Mouse (Mus musculus) testis, adult 2 months (tissue): Measurements from ENCODE around the gene Lalba. TPM values are rescaled to one million over a fixed set of nuclear protein-coding genes. Genes with fewer than 3 reads are reported as not detected.
"Not testable (repeated sequence)": the region's sequence is repeated elsewhere in the genome, so short reads cannot be mapped to it uniquely, and the experiment has no call there.

Source experiments
- H3K27ac ChIP-seq: fragments of 200-500 bp; 2 replicates; pipeline ENCODE4 v1.5.1; 2012; ENCODE audit warnings: low read depth, low read length; ENCODE audit not compliant: control insufficient read depth, insufficient read depth
- H3K27me3 ChIP-seq: fragments of 200-500 bp; 2 replicates; pipeline ENCODE4 v1.6.1; 2012; ENCODE audit warnings: mild to moderate bottlenecking, low read length, moderate library complexity; ENCODE audit not compliant: control insufficient read depth, insufficient read depth
- H3K36me3 ChIP-seq: fragments of 200-500 bp; 2 replicates; pipeline ENCODE4 v1.6.1; 2012; ENCODE audit warnings: mild to moderate bottlenecking, low read length; ENCODE audit not compliant: control insufficient read depth, insufficient read depth
- H3K4me1 ChIP-seq: fragments of 200-500 bp; 2 replicates; pipeline ENCODE4 v1.6.1; 2012; ENCODE audit warnings: low read length; ENCODE audit not compliant: control insufficient read depth, insufficient read depth
- H3K4me3 ChIP-seq: fragments of 200-500 bp; 2 replicates; pipeline ENCODE4 v1.5.1; 2012; ENCODE audit warnings: low read depth, mild to moderate bottlenecking, low read length, moderate library complexity, mixed read lengths; ENCODE audit not compliant: control insufficient read depth
- CTCF ChIP-seq: fragments of 200-500 bp; IDR thresholded peaks from 2 replicates; pipeline ENCODE4 v1.5.1; 2012; ENCODE audit warnings: low read depth, mild to moderate bottlenecking, inconsistent platforms, low read length, moderate library complexity; ENCODE audit not compliant: control insufficient read depth, insufficient read depth, insufficient replicate concordance
- POLR2A ChIP-seq: fragments of 200-500 bp; IDR thresholded peaks from 2 replicates; pipeline ENCODE4 v1.6.1; 2012; ENCODE audit warnings: low read depth, mild to moderate bottlenecking, inconsistent platforms, low read length, moderate library complexity; ENCODE audit not compliant: control insufficient read depth
- polyA plus RNA-seq: library from polyadenylated mRNA; depleted of rRNA; stranded (reverse); fragments of >200 nt; gene quantifications from 2 replicates; pipeline ENCODE4 v1.2.3, GENCODE M21; 2012; rRNA removed

Lalba gene
- polyA plus RNA-seq, 1 experiment, result not detected

GRCm38 (mm10) chr15:98469596-98469995 lies 12.9 kb downstream of the Lalba start, which contains the start of gene OR5BS1P:
OR5BS1P (plus strand) TSS chr15:98469896.
- Histone ChIP-seq H3K4me3 (no peak within 1 kb of the TSS), H3K4me1 (no peaks in the 10 kb centered on the region), H3K36me3 (no peaks in the 10 kb centered on the region), H3K27me3 (no peaks in the 10 kb centered on the region), H3K27ac (no peak within 1 kb of the TSS)
- TF ChIP-seq CTCF (no peak), POLR2A (no peak)

GRCm38 (mm10) chr15:98452288-98452687 lies 30.2 kb downstream of the Lalba start, which contains the start of gene Olfr281:
Olfr281 (plus strand) TSS chr15:98452588.
- no peaks in the 10 kb centered on the region; the same call in 1 of the 2 replicates for H3K27me3 ChIP-seq
- H3K4me1 ChIP-seq, result peaks cover 6% of the 10 kb centered on the region
- no peaks in the 10 kb centered on the region for H3K36me3 ChIP-seq
- no peak within 1 kb of the TSS for H3K27ac ChIP-seq
- H3K4me3 ChIP-seq, result no peak within 1 kb of the TSS
- no peak for TF ChIP-seq POLR2A
- no peak for TF ChIP-seq CTCF

- Histone ChIP-seq H3K4me3 (peak overlapping the region; percentile 18), H3K27me3 (no peaks in the 10 kb centered on the region), H3K27ac (no peak overlapping the region), H3K4me1 (peaks cover 2% of the 10 kb centered on the region; the same call in 1 of the 2 replicates), H3K36me3 (no peaks in the 10 kb centered on the region)
- TF ChIP-seq POLR2A (no peak), CTCF (no peak)
These were observed 34.0 kb downstream of the Lalba start for GRCm38 (mm10) chr15:98448521-98448920.

GRCm38 (mm10) chr15:98444561-98444960 lies 38.0 kb downstream of the Lalba start:
- Histone ChIP-seq H3K36me3 (no peaks in the 10 kb centered on the region), H3K27ac (no peak overlapping the region), H3K27me3 (no peaks in the 10 kb centered on the region), H3K4me1 (peaks cover 2% of the 10 kb centered on the region; the same call in 1 of the 2 replicates), H3K4me3 (no peak overlapping the region)
- TF ChIP-seq POLR2A (no peak), CTCF (no peak)

GRCm38 (mm10) chr15:98430925-98431324 lies 51.6 kb downstream of the Lalba start, which contains the start of gene Olfr282:
Olfr282 (plus strand) TSS chr15:98431225.
- not testable (repeated sequence) for H3K4me1 ChIP-seq, H3K27ac ChIP-seq, H3K36me3 ChIP-seq, H3K4me3 ChIP-seq, H3K27me3 ChIP-seq

Other genes with a start within 250 kb of the Lalba start
- gene Olfr286, start 248.3 kb downstream of the Lalba start, polyA plus RNA-seq, result not detected in 2 replicates
- 627 and 718 TPM in 2 replicates for gene H1fnt, start 225.4 kb downstream of the Lalba start, polyA plus RNA-seq
- 0.65 and 0.81 TPM in 2 replicates for gene Zfp641, start 186.6 kb downstream of the Lalba start, polyA plus RNA-seq
- not detected in 2 replicates for gene Olfr285, start 165.4 kb downstream of the Lalba start, polyA plus RNA-seq
- not detected in 2 replicates for gene Olfr284, start 141.7 kb downstream of the Lalba start, polyA plus RNA-seq
- not detected in 2 replicates for gene Olfr283, start 101.8 kb downstream of the Lalba start, polyA plus RNA-seq
- 0.11 TPM in 1 of 2 replicates, not detected in the other for gene Olfr282, start 51.5 kb downstream of the Lalba start, polyA plus RNA-seq
- not detected in 2 replicates for gene Olfr281, start 30.1 kb downstream of the Lalba start, polyA plus RNA-seq
- gene OR5BS1P, start 12.8 kb downstream of the Lalba start, polyA plus RNA-seq, result not detected in 2 replicates
- gene Olfr279, start 9.7 kb upstream of the Lalba start, polyA plus RNA-seq, result 0.48 and 1.1 TPM in 2 replicates
- 19.8 and 20.1 TPM in 2 replicates for gene Kansl2, start 51.5 kb upstream of the Lalba start, polyA plus RNA-seq
- gene Ccnt1, start 88.2 kb upstream of the Lalba start, polyA plus RNA-seq, result 11.4 and 15.1 TPM in 2 replicates
- 88.1 and 104 TPM in 2 replicates for gene 4930415O20Rik, start 88.3 kb upstream of the Lalba start, polyA plus RNA-seq
- gene Adcy6, start 127.4 kb upstream of the Lalba start, polyA plus RNA-seq, result 15.0 and 18.8 TPM in 2 replicates
- gene Cacnb3, start 148.1 kb upstream of the Lalba start, polyA plus RNA-seq, result 3.1 and 3.2 TPM in 2 replicates
- gene Ddx23, start 180.2 kb upstream of the Lalba start, polyA plus RNA-seq, result 15.1 and 16.9 TPM in 2 replicates
- gene Rnd1, start 194.7 kb upstream of the Lalba start, polyA plus RNA-seq, result 0.32 and 0.46 TPM in 2 replicates
- gene Ccdc65, start 225.5 kb upstream of the Lalba start, polyA plus RNA-seq, result 158 and 181 TPM in 2 replicates
- 1.0 and 1.4 TPM in 2 replicates for gene Fkbp11, start 245.5 kb upstream of the Lalba start, polyA plus RNA-seq